Mouse (Mus musculus) testis, adult 2 months (tissue): ENCODE measurements around the gene Gm10719. TPM values are rescaled to one million over a fixed set of nuclear protein-coding genes. Genes with fewer than 3 reads are reported as not detected.
"Not testable (repeated sequence)": the region's sequence is repeated elsewhere in the genome, so short reads cannot be mapped to it uniquely, and the experiment has no call there.

ENCODE experiments used
- H3K27ac ChIP-seq: fragments of 200-500 bp; 2 replicates; pipeline ENCODE4 v1.5.1; 2012; ENCODE audit warnings: low read depth, low read length; ENCODE audit not compliant: control insufficient read depth, insufficient read depth
- H3K27me3 ChIP-seq: fragments of 200-500 bp; 2 replicates; pipeline ENCODE4 v1.6.1; 2012; ENCODE audit warnings: mild to moderate bottlenecking, low read length, moderate library complexity; ENCODE audit not compliant: control insufficient read depth, insufficient read depth
- H3K36me3 ChIP-seq: fragments of 200-500 bp; 2 replicates; pipeline ENCODE4 v1.6.1; 2012; ENCODE audit warnings: mild to moderate bottlenecking, low read length; ENCODE audit not compliant: control insufficient read depth, insufficient read depth
- H3K4me1 ChIP-seq: fragments of 200-500 bp; 2 replicates; pipeline ENCODE4 v1.6.1; 2012; ENCODE audit warnings: low read length; ENCODE audit not compliant: control insufficient read depth, insufficient read depth
- H3K4me3 ChIP-seq: fragments of 200-500 bp; 2 replicates; pipeline ENCODE4 v1.5.1; 2012; ENCODE audit warnings: low read depth, mild to moderate bottlenecking, low read length, moderate library complexity, mixed read lengths; ENCODE audit not compliant: control insufficient read depth
- polyA plus RNA-seq: library from polyadenylated mRNA; depleted of rRNA; stranded (reverse); fragments of >200 nt; gene quantifications from 2 replicates; pipeline ENCODE4 v1.2.3, GENCODE M21; 2012; rRNA removed

The Gm10719 gene
- polyA plus RNA-seq, 1 experiment = not detected

DNA sequence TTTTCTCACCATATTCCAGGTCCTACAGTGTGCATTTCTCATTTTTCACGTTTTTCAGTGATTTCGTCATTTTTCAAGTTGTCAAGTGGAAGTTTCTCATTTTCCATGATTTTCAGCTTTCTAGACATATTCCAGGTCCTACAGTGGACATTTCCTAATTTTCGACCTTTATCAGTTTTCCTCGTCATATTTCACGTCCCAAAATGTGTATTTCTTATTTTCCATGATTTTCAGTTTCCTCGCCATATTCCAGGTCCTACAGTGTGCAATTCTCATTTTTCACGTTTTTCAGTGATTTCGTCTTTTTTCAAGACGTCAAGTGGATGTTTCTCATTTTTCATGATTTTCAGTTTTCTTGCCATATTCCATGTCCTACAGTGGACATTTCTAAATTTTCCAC, 10.0 kb downstream of the Gm10719 start:
- not testable (repeated sequence) for H3K27me3 ChIP-seq, H3K36me3 ChIP-seq, H3K27ac ChIP-seq, H3K4me1 ChIP-seq, H3K4me3 ChIP-seq

DNA sequence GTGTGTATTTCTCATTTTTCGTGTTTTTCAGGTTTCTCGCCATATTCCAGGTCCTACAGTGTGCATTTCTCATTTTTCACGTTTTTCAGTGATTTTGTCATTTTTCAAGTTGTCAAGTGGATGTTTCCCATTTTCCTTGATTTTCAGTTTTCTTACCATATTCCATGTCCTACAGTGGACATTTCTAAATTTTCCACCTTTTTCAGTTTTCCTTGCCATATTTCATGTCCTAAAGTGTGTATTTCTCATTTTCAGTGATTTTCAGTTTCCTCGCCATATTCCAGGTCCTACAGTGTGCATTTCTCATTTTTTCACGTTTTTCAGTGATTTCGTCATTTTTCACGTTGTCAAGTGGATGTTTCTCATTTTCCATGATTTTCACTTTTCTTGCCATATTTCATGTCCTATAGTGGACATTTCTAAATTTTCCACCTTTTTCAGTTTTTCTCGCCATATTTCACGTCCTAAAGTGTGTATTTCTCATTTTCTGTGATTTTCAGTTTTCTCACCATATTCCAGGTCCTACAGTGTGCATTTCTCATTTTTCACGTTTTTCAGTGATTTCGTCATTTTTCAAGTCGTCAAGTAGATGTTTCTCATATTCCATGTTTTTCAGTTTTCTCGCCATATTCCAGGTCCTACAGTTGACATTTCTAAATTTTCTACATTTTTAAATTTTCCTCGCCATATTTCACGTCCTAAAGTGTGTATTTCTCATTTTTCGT, 12.2 kb downstream of the Gm10719 start:
- not testable (repeated sequence) for H3K36me3 ChIP-seq, H3K27ac ChIP-seq

DNA sequence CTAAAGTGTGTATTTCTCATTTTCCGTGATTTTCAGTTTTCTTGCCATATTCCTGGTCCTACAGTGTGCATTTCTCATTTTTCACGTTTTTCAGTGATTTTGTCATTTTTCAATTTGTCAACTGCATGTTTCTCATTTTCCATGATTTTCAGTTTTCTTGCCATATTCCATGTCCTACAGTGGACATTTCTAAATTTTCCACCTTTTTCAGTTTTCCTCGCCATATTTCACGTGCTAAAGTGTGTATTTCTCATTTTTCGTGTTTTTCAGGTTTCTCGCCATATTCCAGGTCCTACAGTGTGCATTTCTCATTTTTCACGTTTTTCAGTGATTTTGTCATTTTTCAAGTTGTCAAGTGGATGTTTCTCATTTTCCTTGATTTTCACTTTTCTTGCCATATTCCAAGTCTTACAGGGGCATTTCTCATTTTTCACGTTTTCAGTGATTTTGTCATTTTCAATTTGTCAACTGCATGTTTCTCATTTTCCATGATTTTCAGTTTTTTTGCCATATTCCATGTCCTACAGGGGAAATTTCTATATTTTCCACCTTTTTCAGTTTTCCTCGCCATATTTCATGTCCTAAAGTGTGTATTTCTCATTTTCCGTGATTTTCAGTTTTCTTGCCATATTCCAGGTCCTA, 13.6 kb downstream of the Gm10719 start:
- not testable (repeated sequence) for H3K27ac ChIP-seq, H3K27me3 ChIP-seq, H3K4me3 ChIP-seq, H3K36me3 ChIP-seq, H3K4me1 ChIP-seq

More for the DNA sequence above, 12.2 kb downstream of the Gm10719 start:
- H3K4me1 ChIP-seq, H3K27me3 ChIP-seq, H3K4me3 ChIP-seq: not testable (repeated sequence)

DNA sequence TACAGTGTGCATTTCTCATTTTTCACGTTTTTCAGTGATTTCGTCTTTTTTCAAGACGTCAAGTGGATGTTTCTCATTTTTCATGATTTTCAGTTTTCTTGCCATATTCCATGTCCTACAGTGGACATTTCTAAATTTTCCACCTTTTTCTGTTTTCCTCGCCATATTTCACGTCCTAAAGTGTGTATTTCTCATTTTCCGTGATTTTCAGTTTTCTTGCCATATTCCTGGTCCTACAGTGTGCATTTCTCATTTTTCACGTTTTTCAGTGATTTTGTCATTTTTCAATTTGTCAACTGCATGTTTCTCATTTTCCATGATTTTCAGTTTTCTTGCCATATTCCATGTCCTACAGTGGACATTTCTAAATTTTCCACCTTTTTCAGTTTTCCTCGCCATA, 17.1 kb downstream of the Gm10719 start, which contains the start of gene Gm17535:
Gene Gm17535, plus strand, starts transcription at position 301 of the 400 bp plus-strand sequence.
- not testable (repeated sequence) for H3K36me3 ChIP-seq, H3K27me3 ChIP-seq, H3K27ac ChIP-seq, H3K4me3 ChIP-seq, H3K4me1 ChIP-seq

DNA sequence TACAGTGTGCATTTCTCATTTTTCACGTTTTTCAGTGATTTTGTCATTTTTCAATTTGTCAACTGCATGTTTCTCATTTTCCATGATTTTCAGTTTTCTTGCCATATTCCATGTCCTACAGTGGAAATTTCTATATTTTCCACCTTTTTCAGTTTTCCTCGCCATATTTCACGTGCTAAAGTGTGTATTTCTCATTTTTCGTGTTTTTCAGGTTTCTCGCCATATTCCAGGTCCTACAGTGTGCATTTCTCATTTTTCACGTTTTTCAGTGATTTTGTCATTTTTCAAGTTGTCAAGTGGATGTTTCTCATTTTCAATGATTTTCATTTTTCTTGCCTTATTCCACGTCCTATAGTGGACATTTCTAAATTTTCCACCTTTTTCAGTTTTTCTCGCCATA, 19.4 kb downstream of the Gm10719 start, which contains the start of gene Gm10715:
Gene Gm10715, plus strand, starts transcription at position 301 of the 400 bp plus-strand sequence.
- H3K27me3 ChIP-seq, H3K4me1 ChIP-seq, H3K27ac ChIP-seq, H3K36me3 ChIP-seq, H3K4me3 ChIP-seq: not testable (repeated sequence)

DNA sequence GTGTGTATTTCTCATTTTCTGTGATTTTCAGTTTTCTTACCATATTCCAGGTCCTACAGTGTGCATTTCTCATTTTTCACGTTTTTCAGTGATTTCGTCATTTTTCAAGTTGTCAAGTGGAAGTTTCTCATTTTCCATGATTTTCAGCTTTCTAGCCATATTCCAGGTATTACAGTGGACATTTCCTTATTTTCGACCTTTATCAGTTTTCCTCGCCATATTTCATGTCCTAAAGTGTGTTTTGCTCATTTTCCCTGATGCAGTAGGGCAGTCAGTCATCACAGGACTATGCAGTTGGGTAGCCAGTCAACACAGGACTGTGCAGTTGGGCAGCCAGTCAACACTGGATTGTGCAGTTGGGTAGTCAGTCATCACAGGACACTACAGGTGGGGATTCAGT, 21.0 kb downstream of the Gm10719 start:
- H3K4me1 ChIP-seq, H3K4me3 ChIP-seq, H3K36me3 ChIP-seq, H3K27ac ChIP-seq, H3K27me3 ChIP-seq: not testable (repeated sequence)

Other genes starting within 250 kb of the Gm10719 start
- not detected in 2 replicates for gene Gm10722, start 16.5 kb upstream of the Gm10719 start, polyA plus RNA-seq
- not detected in 2 replicates for gene Gm11168, start 14.1 kb upstream of the Gm10719 start, polyA plus RNA-seq
- not detected in 2 replicates for gene Gm10721, start 4.3 kb upstream of the Gm10719 start, polyA plus RNA-seq
- gene Gm10720, start 1.8 kb upstream of the Gm10719 start, polyA plus RNA-seq = not detected in 2 replicates
- 0.23 TPM in 1 of 2 replicates, not detected in the other for gene Gm10718, start 6.1 kb downstream of the Gm10719 start, polyA plus RNA-seq
- gene Gm10717, start 8.0 kb downstream of the Gm10719 start, polyA plus RNA-seq = not detected in 2 replicates
- gene Gm17535, start 17.2 kb downstream of the Gm10719 start, polyA plus RNA-seq = not detected in 2 replicates
- gene Gm10715, start 19.5 kb downstream of the Gm10719 start, polyA plus RNA-seq = not detected in 2 replicates